Mouse (Mus musculus): ENCODE measurements around the gene Guk1.
A peak's percentile ranks its signal among the peaks of the same experiment; 100 is the strongest.

The Guk1 gene

DNA sequence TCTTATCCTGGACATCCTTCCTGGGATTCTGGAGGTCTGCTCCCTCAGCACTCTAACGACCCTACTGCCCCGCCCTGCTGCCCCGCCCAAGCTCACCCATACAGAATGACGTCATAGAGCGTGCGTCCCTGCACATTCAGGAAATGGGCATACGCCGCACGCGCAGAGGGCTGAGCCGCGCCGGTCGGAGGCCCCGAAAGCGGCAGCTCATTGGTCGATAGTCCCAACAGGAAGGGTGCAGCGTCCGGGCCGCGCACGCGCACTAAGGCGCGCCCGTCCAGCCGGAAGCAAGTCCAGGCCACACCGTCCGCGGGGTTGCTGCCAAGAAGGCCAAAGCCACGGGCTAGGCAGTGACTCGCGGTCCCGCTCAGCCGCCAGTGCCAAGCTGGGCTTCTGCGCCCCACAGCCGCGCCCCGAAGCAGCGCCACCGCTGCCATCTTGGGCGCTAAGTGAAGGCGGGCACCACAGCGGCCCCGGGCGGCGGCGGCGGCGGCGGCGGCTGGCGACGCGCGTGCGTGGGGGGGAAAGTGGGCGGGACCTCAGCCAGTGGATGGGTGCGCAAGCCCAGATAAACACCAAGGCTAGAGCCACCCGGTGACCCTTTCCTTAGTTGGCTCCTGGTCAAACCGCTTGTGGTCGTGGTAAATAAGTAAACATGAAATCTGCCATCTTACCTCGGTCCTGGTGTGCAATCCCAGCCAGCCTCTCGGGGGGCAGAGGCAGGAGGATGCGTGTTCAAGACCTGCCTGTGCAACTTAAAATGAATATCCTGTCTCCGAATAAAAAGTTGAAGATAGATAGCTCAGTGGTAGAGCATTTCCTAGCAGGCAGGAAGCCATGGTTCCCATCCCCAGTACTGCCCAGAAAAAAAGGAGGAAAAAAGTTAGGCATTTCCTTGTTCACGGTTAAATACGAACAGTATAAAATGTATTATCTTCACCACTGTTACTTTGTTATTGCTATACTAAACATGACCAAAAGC, 28.5 kb downstream of the Guk1 start, which contains the start of gene Iba57:
Gene Iba57, minus strand, starts transcription at position 485 of the 982 bp plus-strand sequence.
- peak; percentile 95 to 98 for DNase-seq

DNA sequence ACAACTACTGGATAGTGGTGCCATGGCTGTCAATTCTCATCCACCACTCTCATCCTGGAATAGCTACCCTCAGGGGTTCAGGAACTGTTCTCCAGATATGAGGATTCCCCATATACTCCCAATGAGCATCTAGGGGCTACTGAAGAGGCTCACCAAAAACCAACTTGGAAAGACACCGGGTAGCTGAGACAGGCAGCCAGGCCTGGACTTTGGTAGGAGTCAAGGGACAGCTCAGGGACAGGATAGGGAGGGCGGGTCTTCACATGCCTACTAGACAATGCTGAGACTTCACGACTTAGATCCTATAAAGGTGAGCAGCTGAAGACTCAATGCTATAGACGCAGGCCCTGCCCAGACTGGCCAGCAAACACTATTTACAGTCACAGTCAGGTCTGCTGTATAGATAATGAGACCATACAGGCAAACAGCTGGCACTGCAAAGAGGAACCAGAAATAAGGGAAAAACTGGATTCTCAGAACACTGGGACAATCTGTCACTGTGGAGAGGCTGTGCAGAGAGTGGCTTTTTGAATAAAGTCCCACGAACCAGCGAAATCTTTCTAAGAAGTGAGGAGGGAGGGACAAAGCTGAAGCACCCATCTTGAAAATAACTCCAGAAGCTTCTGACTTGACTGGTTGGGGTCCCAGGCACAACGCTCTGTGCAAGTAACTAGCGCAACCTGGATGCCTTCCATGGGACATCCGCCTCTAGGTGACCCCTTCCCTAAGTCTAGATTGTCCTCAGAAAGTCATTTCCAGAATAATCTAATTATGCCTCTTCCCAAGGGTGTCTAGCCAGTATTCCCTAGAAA, 29.4 kb downstream of the Guk1 start:
- DNase-seq, result no peak

DNA sequence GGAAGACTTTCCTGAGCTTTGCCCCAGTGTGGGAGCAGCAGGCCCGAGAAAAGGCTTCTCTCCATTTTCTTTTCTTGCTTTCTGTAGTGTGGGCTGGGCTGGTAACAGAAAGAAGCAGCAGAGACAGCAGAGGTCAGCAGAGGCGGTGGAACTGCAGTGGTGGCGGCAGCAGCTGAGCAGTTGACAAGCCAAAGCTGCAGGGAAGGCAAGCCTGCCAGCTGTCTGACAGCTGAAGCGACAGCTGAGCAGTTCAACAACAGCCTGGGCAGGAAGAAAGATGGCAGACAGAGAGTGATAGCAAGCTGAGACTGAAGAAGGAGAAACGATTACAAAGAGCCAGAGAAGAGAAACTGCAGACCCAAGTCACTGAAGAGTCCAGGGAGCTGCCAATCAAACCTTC, 30.6 kb downstream of the Guk1 start:
- DNase-seq, result no peak

DNA sequence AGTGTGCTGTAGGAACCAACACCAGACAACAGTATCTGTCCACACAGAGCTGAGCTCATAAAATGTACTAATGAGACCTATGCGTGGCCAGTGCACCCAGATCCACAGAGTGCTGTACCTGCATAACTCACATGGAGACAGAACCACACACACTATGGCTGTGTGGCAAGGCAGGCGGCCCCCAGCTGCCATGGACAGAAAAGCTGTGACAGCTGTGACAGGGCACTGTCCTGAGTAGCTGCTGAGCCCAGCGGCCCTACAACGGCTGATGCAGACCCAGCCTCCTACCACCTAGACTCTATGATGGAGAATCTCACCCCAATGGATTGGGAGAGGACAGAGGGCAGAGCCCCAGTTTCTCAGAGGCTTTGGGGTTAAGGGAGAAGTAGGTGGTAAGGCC, 32.5 kb downstream of the Guk1 start:
- no peak for DNase-seq

DNA sequence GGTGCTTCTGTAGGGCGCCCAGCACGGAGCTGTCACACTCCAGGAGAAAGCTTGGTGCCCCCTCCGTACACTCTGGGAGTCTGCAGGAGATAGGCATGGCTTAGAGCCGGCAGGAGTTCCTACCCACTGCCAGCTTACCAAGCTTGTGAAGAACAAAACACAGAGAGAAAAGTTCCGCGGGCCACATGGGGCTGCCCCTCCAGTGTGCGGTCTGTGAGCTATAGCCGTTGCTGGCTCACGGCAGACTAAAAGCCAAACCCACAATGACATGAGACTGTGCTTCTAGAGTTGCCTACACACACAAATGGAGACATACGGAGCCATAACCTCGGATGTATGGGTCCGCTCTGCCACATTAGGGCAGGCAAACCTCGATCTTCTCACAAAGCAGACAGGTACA, 32.9 kb downstream of the Guk1 start:
- DNase-seq, result no peak

DNA sequence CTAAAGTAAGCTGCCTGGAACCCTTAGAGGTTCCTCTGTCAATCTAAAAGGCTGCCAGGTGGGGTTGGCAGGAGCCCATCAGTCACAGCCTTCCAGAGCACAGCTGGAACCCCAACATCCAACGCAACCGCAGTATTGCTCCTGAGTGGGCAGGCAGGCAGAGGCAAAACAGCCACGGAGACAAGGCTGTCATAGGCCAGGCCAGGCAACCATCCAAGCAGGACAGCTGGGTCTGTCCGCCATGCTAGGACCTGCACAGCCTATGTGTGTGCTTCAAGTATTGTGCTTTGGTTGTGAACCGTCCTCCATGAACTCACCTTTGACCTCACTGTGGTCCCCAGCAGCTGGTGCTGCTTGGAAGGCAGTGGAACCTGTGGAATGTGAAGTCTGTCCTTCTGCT, 36.1 kb downstream of the Guk1 start:
- DNase-seq, result no peak

DNA sequence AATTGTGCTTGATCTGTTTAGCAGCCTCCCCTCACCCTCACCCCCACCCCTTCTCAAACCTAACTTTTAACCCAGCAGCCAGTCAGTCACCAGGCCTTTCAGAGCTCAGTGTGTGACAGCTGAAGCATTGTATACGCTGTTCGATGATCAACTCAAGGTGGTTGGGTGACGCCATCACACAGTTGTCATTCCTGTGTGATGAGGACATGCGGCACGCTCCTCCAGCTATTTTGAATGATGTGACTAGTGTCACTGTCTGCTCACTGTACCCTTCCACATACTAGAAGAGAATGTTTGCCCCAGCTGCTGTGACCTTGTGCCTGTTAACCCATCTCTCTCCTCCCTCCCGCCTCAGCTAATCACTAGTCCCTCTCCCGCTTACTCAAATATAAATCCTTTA, 37.8 kb downstream of the Guk1 start:
- no peak for DNase-seq

DNA sequence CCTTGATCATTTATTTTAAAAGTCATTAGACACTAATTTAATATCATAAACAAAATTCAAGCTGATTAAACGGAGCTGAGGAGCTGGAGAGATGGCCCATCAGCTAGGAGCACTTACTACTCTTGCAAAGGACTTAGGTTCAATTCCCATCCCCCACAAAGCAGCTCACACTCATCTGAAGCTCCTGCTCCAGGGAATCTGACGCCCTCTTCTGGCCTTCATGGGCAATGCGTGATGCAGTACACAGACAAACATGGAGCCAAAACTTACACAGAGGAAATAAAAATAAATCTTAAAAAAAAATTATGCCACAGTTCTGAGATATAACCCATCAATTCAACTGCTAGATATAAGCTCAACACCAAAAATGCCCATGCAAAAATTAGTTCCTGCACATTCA, 40.3 kb downstream of the Guk1 start:
- no peak for DNase-seq

DNA sequence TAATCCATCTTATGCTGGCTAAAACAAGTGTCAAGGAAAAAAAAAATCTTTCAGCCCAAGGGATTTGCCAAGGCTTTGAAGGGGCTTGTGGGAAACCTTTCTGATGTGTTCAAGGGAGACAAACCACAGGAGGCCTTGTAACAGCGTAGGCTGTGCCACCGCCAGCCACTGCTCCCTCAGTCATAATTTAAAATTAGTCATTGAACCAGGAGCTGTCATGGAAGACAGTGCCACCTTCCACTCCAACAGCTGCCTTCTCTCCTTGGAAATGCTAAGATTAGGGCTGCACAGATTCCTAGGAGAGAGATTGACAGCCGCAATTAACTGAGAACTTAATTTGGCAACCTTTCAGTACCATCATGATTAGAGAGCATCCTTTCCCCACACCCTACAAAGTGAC, 42.7 kb downstream of the Guk1 start:
- no peak for DNase-seq

DNA sequence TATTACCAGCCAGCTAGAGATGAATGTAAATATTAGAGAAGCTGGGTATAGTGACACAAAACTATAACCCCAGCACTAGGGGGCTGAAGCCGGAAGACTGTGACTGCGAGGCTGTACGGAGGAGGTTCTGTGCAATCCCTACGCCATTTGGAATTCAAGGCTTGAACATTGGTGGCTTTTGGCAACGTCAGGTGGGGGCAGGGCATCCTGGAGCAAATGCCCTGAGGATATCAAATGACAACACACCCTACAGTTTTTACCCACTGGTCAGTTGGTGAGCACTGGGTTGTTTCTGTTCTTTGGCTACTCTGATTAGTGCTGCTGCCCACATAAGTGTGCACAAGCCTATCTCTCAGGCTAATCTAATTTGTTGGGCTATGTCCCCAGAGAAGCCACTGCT, 49.0 kb downstream of the Guk1 start:
- no peak for DNase-seq

DNA sequence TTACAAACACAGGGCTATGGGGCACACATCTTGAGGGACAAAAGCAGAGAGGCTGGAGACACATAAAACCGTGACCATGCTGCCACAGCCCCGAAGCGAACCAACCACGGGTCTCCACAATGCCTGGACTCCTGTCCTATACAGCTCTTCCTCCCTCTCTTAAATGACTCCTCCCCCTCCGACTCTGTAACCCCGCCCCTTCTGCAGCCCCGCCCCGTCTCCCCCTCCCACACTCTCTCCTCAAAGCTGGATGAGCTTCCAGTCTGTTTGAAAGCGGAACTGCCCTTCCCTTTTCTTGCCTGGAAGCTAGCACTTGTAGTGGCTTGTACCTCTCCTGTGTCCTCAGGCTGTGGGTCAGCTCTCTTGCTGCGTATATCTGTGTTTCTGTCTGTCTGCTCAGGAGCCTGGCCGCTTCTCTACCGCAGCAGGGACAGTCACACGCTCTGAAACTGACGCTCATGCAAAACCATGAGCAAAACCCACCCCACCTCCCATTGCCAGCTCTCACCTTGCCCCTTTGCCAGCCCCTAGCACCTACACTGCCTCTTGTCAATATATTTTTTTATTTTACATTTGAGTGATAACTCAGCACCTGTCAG, 50.1 kb downstream of the Guk1 start:
- no peak for DNase-seq

DNA sequence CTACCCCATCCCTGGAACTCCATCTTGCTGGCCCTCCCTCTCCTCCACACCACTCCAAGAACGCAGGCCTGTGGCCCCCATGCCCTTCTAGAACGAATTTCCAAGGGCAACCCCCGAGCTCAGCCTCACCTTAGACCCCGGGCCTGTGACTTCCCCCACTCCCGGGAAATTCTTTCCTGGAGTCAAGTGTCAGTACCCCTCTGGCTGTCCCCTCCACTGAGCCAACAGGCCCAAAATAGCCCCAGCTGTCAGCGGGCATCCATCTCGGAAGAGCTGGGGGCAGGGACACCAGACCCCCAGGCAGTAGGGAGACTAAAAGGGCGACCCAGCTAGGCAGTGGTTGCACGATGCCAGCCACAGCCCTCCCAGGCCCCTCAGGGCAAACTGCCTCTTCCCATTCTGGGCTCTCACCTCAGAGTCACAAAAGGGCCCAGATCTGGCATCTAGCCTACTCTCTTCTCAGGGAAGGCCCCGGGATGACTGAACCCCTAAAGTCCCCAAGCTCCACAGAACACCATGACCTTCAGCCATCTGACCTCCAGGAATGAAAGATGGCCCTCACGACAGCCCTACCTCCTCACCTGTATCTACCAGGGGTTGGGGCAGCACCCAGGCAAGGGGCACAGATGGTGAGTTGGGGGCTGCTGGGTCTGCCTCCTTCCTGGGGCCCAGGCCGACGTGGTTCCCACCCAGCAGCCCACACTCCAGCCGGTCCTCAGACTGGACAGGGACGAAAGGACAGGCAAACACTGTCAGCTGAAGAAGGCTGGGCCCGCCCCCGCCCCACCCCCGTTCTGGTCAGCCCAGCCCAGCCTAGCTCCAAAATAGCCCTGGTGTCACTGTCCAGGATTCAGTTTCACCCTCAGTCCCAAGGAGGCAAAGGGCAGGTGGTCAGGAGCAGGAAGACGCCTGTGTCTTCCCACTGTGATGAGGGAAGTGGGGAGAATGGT, 53.2 kb downstream of the Guk1 start:
- DNase-seq, result no peak

DNA sequence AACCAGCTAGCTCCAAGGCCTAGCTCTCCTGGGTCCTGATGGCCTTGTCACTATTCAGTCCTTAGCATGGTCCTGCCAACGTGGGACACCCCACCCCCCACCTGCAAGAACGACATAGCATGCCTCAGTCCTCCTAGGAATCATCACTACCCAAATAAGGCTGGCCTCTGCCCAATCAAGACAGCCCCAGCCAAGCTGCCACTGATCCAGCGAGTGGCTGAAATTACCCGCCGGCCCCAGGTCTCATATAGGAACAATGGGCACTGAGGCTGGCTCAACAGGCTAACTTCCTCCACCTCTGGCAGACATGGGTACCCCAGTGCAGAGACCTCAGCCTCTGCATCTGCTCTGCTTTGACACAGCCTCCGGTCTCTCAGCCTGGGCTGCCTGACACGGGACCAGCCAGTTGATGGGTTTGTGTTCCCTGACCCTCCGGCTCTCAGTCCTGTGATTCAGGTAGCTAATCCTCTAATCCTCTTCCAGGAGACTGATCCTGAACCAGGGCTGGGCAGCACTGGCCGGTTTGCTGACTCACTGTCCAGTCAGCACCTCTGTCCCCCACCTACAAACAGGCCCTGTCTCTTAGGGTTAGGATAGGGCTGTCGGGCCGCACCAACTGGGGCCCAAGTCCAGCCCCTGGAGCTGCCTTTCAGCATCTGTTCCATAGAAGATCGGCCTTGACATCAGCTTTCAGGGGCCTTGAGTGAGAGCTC, 54.9 kb downstream of the Guk1 start:
- no peak for DNase-seq

DNA sequence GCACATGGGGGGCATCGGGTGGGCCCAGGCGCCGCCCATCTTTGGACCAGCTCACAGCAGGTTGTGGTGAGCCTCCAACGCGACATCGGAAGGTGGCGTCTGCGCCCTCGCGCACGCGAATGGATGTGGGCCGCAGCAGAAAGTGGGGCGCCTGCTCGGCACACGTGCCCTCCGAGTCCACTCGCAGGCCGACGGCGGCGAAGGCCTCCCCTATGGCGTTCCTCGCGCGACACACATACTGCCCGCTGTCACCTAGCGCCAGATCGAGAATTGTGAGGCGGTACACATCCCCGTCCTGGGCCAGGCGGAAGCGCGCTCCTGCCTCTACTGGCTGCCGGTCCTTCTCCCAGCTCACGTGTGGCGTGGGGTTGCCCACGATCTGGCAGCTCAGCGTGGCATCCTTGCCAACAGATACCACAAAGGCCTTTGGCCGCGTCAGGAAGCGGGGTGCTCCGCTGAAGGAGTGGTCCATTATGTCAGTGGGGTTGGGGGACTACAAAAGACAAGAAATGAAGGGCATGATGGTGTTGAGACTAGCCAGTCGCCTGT, 56.0 kb downstream of the Guk1 start, which contains the start of gene Obscn:
Gene Obscn, minus strand, starts transcription at position 499 of the 549 bp plus-strand sequence.
- DNase-seq, result no peak

DNA sequence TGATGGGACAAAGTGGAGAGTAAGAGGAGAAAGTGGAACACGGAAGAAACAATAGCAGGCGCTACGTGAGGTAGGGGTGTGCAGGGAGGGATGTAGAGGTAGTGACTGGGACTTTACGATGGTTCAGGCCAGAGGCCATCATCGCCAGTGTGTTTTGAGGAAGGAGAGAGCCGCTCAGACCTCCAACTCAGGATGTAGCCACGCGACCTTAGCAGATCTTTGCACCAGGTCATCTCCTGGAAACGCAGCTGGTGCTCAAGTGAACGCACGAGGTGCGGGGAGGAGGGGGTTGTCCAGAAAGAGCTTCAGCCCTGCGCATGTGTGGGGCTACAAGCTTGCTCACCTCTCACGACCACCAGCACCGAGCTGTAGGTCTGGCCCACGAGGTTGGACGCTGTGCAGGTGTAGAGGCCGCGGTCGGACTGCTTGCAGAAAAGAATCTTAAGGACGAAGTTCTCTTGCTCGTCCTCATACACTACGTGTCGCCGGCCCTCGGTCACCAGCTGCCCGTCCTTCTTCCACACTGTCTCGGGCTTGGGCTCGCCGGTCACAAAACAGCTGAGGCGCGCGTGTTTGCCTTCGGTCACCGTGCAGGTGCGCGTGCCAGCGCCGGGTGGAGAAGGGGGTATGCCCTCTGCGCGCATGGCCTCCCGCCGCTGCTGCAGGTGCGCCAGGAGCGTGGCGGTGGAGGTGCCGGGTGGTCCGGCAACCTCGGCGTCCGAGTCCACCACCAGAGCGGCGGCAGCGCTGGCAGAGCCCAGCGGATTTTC, 56.8 kb downstream of the Guk1 start:
- no peak for DNase-seq

DNA sequence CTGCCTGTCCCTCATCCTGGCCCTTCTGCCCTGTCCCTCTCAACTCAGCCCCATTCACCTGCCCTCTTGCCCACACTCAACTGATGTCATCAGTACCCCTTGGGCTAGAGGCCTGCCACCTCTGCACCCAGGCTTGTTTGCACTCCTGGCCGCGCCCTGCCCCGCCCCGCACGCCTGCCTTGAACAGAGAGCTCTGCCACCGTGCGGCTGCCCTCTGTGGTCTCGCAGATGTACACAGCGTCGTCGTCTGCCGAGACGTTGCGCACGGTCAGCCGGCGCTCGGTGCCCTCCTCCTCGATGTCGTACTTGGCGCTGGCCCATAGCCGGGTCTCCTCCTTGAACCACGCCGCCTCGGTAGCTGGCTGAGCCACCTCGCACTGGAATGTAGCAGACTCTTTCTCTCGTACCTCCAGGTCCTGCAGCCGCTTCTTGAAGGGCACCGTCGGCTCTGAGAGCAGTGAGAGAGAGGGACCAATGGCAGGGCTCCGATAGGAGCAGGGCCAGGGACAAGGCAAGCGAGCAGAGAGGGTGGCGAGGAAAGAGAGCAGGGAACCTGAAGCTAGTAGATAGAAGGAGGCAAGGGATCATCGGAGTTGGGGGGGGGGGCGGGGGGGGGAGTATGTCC, 57.5 kb downstream of the Guk1 start:
- no peak for DNase-seq
